Mouse (Mus musculus) erythroblast, adult 5-6 weeks (primary cell): Measurements from ENCODE around the gene Gm36028. TPM values are rescaled to one million over a fixed set of nuclear protein-coding genes. Genes with fewer than 3 reads are reported as not detected.

Experiments used
- ATAC-seq: replicated peaks from 2 replicates; pipeline ENCODE4 v1.8.0; 2016; ENCODE audit warnings: moderate number of reproducible peaks, mild to moderate bottlenecking, moderate TSS enrichment, inconsistent platforms; ENCODE audit not compliant: poor library complexity, low FRiP score, severe bottlenecking
- total RNA-seq, 2 experiments: library from RNA; stranded (forward) in 1 of 2; stranded (reverse) in 1 of 2; fragments of 150-400 nt in 1 of 2; fragments of 200-764, 138-1000 nt in 1 of 2; gene quantifications; 2 replicates each; pipeline versions ENCODE4 v1.2.3 to v1.2.4; 2015 to 2017; ENCODE audit warnings: low replicate concordance in 2 of 2

Gm36028 gene
- total RNA-seq (2015; ENCODE audit: low replicate concordance) (not detected in 2 replicates), total RNA-seq (2017; ENCODE audit: low replicate concordance) (not detected in 2 replicates)

DNA sequence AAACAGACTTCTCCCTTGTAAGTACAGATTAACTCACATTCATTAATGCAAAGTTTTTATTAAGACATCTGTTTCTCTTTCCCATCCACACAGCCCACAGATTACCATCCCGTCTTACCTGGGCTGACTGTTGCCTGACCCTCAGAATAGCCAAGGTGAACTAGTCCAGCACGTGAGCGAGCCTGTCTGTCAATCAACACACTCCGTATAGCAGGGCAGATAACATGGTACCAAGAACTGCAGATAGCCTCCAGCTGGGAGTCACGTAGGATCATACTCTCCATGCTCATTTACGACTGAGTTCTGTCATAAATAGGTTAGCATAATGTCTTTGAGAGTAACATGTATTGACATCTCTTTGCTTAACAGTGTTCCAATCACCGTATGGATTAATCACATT is at the start of gene Gm36028:
TSS of gene Gm36028 (minus strand) at position 118 of the 400 bp plus-strand sequence.
- ATAC-seq, result no peak

DNA sequence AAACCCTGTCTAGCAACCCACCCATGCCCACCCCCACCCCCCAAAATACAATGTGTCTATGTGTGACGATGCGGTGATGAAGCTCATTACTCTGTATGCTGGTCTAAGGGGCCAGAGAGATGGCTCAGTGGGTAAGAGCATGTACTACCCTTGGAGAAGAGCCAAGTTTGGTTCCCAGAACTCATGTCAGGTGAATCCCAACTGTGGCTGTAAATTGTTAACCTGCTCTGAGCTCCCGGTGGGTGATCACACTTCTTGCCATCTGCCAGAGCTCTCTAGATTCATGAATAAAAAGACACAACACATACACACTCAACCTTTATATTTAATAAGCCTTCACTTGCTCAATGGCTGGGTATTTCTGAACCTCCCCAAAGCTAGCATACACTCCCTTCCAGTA is 45.5 kb upstream of the Gm36028 start:
- no peak for ATAC-seq

DNA sequence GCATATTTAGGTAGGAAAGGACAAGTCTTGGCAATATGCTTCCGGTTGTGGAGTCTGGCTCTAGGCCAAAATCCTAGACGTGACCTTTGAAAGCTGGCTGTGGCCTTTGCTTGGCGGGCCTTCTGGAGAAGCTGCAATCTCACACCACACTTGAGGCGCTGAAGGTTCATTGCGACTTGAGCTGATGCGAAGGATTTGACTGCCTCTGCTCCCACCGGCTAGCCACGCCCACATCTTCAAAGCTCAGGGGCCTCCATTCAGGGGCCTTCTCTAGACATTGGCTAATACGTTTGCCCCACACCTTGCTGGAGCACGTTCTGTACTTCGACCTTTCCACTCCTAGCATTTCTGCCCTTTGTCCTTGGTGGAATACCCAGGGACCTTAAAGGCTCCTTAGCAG is 40.4 kb upstream of the Gm36028 start:
- no peak for ATAC-seq

DNA sequence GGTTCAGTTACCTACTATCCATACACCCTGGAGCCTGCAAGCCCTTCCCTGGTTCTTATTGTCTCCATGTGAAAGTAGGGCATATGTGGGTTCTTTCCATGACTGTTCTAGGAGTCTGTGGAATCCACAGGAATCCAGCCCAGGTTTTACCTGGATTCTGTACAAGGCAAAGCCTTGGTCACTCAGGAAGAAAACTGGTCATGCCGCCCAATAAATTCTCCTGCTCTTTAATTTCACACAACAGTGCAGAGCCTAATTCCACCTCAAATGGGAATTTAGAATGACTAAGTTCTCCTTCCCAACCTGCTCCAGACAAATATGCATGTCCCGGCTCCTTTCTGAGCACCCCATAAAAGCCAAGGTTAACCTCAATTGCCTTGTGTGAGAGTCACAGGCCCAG is 38.4 kb upstream of the Gm36028 start:
- no peak for ATAC-seq

DNA sequence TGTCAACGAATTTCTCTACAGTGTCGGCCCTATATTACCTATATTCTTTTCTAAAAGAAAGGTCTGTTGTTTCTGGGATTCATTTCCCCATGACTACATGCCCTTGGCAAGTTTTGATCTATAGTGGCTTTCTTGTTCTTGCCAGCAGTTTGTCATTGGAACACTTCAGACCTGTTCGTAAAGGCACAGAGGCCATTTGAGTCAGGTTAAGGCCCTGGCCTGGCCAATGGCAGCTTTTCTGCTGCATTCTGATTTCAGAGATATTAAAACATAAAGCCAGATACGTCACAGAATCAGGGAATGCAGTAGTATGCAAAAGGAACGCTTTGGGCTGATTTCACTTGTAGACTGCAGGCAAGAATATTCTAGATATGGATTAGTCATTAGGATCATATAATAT is 37.8 kb upstream of the Gm36028 start:
- no peak for ATAC-seq

DNA sequence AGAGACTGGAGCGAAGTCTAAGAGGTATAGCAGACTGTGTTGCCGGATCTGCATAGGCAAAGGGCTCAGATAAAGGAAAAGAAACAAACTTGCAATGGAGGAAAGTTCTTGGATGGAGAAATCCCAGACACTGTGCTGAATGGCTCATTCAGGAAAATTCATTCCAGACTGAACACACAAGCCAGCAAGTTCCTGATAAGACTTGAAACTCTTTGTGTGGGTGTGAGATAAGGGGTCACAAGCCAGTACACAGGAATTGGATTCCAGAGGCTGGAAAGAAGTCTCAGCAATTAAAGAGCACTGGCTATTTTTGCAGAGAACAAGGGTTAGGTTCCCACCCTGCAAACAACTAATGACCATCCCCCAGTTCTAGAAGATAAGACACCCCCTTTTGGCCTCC is 33.0 kb upstream of the Gm36028 start:
- ATAC-seq, result no peak

DNA sequence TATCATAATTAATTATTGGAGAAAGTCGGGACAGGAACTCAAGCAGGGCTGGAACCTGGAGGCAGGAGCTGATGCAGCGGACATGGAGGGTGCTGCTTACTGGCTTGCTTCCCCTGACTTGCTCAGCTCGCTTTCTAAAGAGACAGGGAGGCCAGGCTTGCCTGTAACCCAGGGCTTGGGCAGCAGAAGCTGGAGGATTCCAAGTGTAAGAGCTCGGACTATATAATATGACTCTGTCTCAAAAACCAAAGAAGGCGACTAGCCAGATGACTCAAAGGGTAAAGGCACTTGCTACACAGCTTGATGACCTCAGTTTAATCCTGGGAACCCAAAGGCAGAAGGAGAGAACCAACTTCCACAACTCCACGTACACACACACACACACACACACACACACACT is 32.4 kb upstream of the Gm36028 start:
- ATAC-seq, result no peak

DNA sequence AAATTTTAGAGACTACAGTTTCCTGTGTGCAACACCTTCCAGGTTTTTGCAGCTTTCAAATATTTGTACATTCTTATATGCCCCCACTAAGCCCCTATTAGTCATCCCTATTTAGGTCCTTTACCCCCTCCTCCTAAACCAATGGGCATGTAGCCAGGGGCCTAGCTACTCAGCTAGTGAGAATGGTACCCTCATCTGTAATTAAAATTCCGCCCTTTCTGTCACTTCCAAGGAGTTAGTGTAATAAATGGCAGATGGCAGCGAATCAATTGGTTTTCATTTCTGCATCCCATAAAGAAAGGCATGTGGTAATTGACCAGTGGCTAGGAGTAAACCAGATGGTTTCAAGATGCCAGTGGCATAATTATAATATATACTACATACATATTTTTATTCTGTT is 31.7 kb upstream of the Gm36028 start:
- no peak for ATAC-seq

DNA sequence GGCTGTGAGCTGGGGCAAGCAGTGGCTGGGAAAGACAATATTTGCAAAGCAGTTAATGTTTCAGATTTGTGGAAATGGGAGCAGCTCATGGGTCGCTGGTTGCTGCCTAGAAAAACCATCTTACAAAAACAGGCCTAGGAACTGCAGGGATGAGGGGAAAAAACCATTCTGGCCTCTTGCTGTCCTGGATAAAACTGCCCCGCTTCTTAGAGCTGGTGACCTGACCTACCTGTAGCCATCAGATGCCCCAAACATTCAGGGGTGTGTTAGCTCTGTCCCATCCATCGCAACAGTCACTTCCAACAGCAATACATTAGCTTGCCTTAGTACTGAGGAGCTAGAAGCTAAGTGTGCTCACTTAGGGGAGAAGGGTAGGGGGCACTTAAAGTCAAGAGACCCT is 28.0 kb upstream of the Gm36028 start:
- no peak for ATAC-seq

DNA sequence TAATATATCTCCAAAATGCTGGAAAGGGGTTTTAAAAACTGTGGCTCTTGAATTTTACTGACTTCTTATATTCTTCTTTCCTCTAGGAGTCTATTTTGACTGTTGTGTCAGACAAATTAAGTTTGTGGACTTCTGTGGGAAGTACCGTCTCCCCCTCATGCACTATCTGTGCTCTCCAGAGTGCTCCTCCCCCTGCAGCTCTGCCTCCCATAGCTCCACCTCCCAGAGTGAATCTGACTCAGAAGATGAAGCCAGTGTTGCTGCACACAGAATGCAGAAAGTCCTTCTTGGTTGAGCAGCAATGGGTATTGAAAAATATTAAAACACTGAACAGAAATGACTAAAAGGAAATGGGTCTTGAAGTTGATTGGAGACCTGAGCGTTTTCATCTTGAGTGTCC is 20.2 kb upstream of the Gm36028 start:
- no peak for ATAC-seq

DNA sequence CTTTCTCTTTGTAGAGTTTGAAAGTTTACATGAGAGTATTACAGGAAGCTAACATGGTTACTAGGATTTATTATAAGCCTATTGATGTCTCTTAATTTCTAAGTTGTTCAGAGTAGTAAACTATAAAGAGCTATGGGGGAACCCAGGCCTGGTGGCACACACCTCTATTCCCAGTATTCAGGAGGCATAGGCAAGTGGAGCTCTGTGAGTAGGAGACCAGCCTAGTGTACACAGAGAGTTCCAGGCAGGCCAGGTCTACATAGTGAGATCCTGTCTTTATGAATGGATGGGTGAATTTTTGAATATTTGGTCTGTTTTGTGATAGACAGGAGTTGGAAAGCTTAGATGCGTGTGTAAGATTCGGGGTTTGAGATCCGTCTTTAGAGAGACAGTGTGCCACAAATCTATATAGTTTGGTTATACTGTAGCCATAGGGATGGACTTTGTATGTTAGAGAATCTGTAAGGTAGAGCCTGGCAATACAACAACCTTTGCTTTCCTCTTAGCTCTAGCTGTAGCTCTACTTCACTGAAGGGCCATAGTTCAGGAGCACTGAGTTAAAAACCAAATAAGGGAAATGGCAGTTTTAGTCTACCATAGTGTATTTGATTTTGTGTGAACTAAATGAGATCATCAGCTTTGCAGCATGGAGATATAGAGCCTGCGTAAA is 18.9 kb upstream of the Gm36028 start:
- no peak for ATAC-seq

DNA sequence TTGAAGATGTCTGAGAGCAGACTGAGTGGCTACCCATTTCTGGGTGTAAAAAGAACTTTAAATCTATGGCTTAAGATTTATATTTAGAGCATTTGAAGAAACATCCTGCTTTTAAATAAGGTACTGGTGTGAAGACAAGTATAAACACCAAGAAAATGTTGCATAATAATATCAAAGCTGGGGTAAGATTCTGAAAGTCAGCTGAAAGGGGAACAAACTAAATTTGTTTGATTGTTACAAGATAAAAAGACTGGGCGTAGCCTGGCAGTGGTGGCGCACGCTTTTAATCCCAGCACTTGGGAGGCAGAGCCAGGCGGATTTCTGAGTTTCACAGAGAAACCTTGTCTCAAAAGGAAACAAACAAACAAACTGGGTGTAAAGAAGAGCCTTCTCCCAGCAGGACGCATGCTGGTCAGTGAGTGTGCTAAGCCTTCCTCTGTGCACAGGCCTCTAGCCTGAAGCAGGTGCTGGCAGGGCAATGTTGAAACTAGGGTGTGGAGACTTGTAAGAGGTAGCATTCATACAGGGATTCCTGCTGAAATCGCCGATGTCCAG is 18.1 kb upstream of the Gm36028 start:
- no peak for ATAC-seq

DNA sequence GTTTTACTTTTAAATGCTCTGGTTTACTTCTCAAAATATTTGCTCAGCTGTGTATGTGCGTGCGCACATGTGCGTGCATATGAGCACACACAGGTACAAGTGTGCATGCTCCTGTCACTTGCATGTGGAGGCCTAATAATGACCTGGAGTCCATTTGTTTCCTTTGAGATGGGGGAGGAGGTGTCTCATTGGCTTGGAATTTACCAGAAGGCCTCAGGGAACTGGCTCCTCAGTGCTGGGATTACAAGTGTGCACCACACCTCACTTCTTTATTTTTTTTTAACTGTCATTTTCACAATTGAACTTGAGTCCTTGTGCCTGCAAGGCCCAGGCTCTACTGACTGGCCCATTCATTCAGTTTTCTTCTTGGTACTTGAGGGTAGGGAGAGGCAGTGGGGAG is 16.5 kb upstream of the Gm36028 start:
- no peak for ATAC-seq

DNA sequence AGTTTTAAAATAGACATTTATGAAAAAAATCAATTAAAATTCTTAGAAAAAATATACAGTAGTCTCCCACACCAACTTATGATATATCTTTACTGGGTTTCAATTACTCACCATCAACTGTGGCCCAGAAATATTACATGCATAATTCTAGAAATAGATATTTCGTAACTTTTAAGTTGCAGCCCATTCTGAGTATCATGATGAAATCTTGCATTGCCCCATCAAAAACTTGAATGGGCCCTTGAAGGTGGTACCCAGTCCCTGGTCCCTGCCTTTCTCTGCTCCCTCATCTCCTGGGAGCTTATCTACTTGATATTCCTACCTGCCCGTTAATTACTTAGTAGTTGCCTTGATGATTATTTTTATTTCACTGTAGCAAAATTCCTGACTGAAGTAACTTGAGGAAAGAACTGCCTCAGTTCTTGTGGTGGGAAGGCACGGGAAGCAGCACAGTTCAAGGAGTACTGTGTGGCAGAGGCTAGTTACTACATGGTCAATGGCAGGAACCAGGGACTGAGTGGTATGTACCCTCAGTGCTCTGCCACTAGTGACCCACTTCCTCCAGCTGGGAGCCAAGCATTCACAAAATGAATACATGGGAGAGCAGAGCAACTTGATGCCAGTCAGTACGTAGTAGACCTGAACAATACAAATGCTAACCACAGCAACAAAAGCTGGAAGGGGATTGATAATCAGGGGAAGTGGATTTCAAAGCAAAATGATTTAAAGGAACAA is 13.7 kb upstream of the Gm36028 start:
- ATAC-seq, result no peak

DNA sequence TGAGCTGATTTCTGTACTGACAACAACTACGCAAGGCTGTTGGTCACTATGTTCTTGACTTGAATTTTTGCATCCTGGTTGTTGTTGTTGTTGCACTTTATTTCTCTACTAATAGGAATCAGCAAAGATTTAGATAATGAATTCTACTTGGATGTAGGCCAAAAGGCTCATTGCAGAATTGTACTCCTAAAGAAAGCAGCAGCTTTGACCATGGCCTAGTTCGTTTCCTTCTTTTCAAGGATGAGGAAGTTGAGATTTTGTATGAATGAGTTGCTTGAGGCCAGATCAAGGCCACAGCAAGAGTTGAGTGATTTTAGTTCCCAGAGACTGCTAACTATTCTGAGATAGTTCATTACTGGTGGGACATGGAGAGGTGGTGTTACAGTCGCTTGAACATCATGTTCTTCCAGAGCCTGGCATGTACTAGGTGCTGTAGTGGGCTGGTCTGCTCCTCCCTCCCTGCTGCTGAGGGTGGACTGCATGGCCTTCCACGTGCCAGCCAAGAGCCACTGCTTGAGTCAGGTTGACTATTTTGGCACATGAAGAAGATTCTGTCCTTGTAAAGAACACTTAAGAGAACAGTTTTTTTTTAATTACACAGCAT is 10.3 kb upstream of the Gm36028 start:
- ATAC-seq, result no peak

DNA sequence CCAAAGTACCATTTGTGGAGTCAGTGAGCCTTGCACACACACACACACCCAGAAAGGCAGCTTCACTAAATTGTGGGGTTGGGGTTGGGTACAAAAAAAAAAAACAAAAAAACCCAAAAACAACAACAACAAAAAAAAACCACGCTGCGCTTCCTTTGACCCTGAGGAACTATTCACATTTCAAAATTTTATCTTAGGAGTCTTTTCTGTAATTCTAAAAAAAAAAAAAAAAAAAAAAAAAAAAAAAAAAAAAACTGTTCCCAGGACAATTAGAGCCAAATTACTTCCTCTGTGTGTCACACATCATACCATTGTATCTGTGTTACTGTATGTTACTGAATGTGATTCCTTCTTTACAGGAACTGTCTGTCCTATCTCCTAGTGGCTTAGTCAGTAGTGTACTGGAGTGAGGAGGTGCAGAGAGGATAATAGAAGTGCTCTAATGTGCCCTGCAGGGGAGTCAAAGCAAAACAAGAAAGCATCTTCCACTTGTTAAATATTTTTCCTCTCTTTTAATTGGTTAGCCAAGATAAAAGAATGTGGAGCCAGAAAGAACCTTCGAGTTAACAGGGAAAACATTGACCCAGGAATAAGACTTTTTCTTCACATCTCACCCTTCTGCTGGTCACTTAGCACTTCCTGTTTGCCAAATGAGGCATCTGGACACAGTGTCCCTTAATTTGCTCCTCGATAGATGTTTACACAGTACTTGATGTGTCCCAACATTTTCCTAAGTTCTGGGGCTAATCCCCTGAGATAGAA is 8.7 kb upstream of the Gm36028 start:
- no peak for ATAC-seq

DNA sequence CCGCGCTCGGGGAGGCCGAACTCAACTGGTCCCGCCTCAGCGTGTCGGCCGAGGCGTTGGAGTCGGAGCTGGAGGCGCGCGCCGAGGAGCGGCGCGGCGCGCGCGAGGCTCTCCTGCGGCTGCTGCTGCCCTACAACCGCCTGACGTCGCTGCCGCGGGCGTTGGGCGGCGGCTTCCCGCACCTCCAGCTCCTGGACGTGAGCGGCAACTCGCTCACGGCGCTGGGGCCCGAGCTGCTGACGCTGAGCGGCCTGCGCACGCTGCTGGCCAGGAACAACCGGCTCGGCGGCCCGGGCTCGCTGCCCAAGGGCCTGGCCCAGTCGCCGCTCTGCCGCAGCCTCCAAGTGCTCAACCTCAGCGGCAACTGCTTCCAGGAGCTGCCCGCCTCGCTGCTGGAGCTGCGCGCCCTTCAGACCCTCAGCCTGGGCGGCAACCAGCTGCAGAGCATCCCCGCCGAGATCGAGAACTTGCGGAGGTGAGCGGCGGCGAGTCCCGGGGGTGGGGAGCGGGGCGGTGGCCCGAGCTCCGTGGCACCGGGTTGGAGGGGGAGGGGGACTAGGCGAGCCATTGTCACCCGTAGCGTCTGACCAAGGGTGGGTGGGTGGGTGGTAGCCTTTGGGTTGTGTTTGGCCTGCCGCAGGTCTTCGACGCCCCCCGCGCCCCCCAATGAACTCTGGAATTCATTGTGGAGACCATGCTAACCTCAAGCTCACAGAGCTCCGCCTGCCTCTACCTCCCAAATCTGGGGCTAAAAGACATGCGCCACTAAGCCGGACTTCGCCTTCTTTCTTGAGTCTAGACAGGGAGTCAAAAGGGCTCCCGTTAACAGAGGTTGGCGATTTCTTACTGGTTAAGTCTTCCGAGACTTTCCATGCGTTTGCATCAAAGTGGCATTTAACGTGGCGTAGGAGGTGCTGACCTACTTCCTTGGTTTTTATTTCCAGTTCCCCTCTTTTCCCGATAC is 7.8 kb upstream of the Gm36028 start:
- no peak for ATAC-seq

DNA sequence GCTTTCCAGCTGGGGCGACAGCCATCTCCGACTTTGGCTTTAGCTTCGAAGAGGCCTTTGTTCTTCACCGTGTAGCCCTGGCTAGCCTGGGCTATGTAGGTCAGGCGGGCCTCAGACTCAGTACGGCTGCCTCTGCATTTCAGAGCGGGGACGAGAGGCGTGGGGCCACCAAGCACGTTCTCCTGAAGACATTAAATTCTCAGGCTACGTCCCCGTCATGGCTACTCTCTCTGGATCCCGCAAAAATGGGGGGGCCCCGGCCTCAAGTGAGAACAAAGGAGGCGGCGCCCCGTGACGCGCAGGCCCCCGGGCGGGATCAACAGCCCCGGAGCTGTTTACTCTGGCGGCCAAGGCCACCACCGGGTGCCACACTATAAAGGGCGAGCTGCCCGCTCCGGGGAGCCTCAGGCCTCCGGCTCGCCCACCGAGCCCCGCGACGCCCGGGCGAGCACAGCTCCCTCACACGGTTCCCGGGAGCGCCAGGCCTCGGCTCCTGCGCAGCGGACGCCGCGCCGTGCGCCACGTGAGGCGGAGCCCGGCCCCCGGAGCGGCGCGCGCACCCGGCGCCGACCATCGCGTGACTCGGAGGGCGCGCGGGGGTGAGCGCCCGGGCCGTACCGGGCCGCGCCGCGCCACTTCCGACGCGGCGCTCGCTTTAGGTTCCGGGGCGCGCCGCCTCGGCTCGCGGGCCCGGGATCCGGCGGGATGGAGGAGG is 7.0 kb upstream of the Gm36028 start, which contains the start of gene Lrrc58:
TSS of gene Lrrc58 (plus strand) at position 599 of the 715 bp plus-strand sequence.
- ATAC-seq, result no peak
